Mouse (Mus musculus) kidney, adult 2 months (tissue): ENCODE results near the gene Pde6b.

Source experiments
- CTCF ChIP-seq: fragments of 200-500 bp; conservative IDR thresholded peaks from 2 replicates; pipeline ENCODE4 v1.5.1; 2011; ENCODE audit warnings: low read depth, mild to moderate bottlenecking, control low read depth, low read length, moderate library complexity, mixed read lengths; ENCODE audit not compliant: insufficient read depth, insufficient read length
- POLR2A ChIP-seq: fragments of 200-500 bp; IDR thresholded peaks from one replicate; pipeline ENCODE4 v1.6.1; 2011; ENCODE audit warnings: low read depth, low read length, control low read depth

DNA sequence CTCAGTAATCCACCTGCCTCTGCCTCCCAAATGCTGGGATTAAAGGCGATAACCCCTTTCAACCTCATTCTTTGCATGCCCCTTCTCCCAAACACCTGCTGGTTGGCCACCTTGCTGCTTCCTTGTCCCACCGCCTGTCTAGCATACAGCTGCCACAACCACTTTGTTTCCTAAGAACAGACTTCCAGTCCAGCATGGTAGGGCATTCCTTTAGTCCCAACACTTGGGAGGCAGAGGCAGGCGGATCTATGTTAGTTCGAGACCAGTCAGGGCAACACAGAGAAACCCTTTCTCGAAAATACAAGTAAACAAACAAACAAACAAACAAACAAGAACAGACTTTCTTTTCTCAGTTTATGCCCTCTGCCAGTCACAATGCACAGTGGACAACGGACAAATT, 72.3 kb downstream of the Pde6b start:
- TF ChIP-seq POLR2A = no peak
- no peak for TF ChIP-seq CTCF
